ENCODE assay signal across 12 mouse cellular contexts in the genomic region with DNA sequence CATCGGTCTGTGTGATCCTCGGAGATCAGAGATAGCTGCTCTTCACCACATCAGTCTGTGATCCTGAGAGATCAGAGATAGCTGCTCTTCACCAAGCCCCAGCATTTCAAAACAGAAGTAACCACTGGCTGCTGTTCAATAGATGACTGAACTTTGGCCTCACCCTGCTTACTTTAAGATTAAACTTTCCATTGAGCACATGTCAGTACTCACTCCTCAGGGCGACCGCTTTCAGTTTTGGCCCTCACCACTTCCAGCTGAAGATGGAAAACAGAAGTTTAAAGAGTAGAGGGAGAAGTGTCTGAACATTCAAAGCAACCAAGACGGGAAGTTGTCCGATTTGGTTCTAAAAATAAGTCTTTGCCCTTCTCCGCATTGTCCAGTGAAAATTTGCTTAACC.
DNase-seq lines count a peak whose midpoint lies in the region; ATAC-seq lines count a peak whose summit lies in the region.
"Had no signal": no experiment of that assay in that cellular context is flagged by ENCODE, and none has a peak within 500 bp of the region (broad histone marks: within the 10 kb centered on the region; RNA-seq: fewer than 3 reads in every experiment).

No protein-coding gene starts in this region.

- H3K9me3 ChIP-seq in heart, embryonic 11.5 days (replicated peaks; ENCODE audit: control insufficient read depth, low read length): peaks cover 3% of the 10 kb centered on the region; the same call in 1 of the 2 replicates
- H3K9me3 ChIP-seq: heart, embryonic 15.5 days; hindbrain, embryonic 15.5 days had no signal

- ATAC-seq in heart, embryonic 11.5 days (replicated peaks; ENCODE audit: insufficient number of reproducible peaks, low FRiP score, low TSS enrichment): no peak

- H3K27ac ChIP-seq in heart, embryonic 11.5 days (ENCODE audit: low read depth, low read length): no peak overlapping the region
- H3K27ac ChIP-seq: heart, embryonic 15.5 days; hindbrain, embryonic 15.5 days had no signal

- H3K9ac ChIP-seq in heart, embryonic 11.5 days (ENCODE audit: low read depth, low read length): no peak overlapping the region
- H3K9ac ChIP-seq: heart, embryonic 15.5 days; hindbrain, embryonic 15.5 days had no signal

- no peaks in the 10 kb centered on the region for H3K36me3 ChIP-seq in heart, embryonic 11.5 days (ENCODE audit: control insufficient read depth, insufficient read depth, low read length)
- H3K36me3 ChIP-seq: heart, embryonic 15.5 days; hindbrain, embryonic 15.5 days had no signal

- H3K4me1 ChIP-seq in heart, embryonic 11.5 days (ENCODE audit: control insufficient read depth, insufficient read depth, low read length): no peaks in the 10 kb centered on the region
- H3K4me1 ChIP-seq: heart, embryonic 15.5 days; hindbrain, embryonic 15.5 days; megakaryocyte, embryonic 14.5 days had no signal

- no peaks in the 10 kb centered on the region for H3K27me3 ChIP-seq in heart, embryonic 11.5 days (ENCODE audit: control insufficient read depth, insufficient read depth, low read length)
- H3K27me3 ChIP-seq: heart, embryonic 15.5 days; hindbrain, embryonic 15.5 days; megakaryocyte, embryonic 14.5 days had no signal

- no peak overlapping the region for H3K4me3 ChIP-seq in heart, embryonic 11.5 days (ENCODE audit: low read depth, low read length)
- H3K4me3 ChIP-seq: erythroblast, embryonic 14.5 days; heart, embryonic 15.5 days; hindbrain, embryonic 15.5 days; megakaryocyte, embryonic 14.5 days had no signal

- 51% methylated on average over 7 of the region's 7 CpGs for WGBS in heart, embryonic 11.5 days (ENCODE audit: insufficient replicate concordance)

- H3K4me2 ChIP-seq in heart, embryonic 11.5 days: no peak overlapping the region
- H3K4me2 ChIP-seq: heart, embryonic 15.5 days; hindbrain, embryonic 15.5 days had no signal

- DNase-seq in heart, adult 9 months (ENCODE audit: low spot score in 2 of 2): peak; percentile 39 to 57
- DNase-seq in lung, adult 18-20 months: peak; percentile 10 to 16
- no peak for DNase-seq in lung, postnatal 14 days
- peak; percentile 45 to 49 for DNase-seq in kidney, postnatal 25 days
- DNase-seq in yolk sac, embryonic 10.5 days (ENCODE audit: low spot score): peak; percentile 30
- no peak for DNase-seq in cerebellum, postnatal 25 days
- no peak for DNase-seq in cerebellum, adult 8-10 months

Comparison
In these comparisons a context has a peak if more than half of its experiments do, and no peak if none do; other contexts are left out.
1. DNase-seq: peak in heart, adult 9 months (2 of 2), lung, adult 18-20 months (2 of 2), kidney, postnatal 25 days (2 of 2) and yolk sac, embryonic 10.5 days (single experiment); none in lung, postnatal 14 days (single experiment), cerebellum, postnatal 25 days (0 of 2) and cerebellum, adult 8-10 months (single experiment).